Mouse (Mus musculus) v-Abl transformed pro-B cells (cell line): ENCODE data around the gene Tomm5.
"Not testable (repeated sequence)": the region's sequence is repeated elsewhere in the genome, so short reads cannot be mapped to it uniquely, and the experiment has no call there.

Experiments
- in situ Hi-C, 2 experiments: fragments of 400-800 bp; cut with MboI; formaldehyde crosslinking; loops; one replicate each; pipeline ENCODE4 v1.15.1; 2025; ENCODE audit not compliant: unreplicated experiment in 2 of 2

The Tomm5 gene

DNA sequence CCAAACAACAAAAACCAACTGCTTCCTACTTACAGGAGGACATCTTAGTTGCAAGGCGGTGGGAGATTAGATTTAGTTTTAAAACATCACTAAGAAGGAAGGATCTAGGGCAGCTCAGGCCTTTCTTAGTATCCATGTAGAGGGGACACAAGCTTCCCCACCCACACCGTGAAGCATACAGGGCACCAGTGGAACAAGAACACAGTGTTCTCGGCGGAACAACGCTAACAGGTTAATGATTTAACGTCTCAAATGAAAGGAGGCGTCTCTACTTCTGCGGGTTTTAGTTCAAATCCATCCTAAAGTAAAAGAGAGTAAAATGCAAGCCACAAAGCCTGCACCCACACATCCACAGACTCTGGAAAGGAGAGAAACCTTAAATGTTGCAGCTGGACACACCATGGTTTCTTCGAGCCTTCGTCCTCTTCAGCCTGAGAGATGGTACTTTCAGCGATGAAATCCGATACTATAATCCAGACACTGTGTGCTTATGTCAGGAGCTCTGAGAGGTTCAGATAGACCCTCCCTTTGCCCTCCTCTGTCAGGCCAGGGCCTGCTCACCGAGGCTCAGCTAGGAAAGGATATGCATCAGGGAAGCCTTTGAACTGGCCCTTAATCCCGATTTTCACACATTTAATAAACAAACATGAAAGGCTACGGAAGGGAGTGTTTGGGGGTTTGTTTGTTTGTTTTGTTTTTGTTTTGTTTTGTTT, 35.5 kb downstream of the Tomm5 start:
- in situ Hi-C loops, result no loop called here

DNA sequence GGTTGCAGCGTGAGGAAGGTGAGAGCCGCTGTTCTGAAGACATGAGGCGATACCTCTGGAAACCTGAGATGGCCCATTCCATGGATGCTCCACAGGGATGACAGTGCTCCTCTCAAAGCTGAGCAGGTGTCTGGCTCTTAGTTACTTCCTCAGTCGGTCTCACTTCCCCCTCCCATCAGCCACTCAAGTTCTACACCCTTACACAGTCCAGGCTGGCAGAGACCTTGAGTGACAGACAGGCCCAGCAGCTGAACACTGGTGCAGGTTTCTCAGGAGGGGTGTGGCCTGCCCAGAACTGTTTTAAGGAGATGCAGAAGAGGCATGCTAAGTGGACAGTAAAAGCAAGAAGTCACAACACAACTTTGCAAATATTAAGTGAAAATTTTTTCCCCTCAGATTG, 40.2 kb downstream of the Tomm5 start:
- in situ Hi-C loops, result no loop called here

GRCm38 (mm10) chr4:45066036-45066730, 41.7 kb downstream of the Tomm5 start:
- in situ Hi-C loops, result no loop called here

DNA sequence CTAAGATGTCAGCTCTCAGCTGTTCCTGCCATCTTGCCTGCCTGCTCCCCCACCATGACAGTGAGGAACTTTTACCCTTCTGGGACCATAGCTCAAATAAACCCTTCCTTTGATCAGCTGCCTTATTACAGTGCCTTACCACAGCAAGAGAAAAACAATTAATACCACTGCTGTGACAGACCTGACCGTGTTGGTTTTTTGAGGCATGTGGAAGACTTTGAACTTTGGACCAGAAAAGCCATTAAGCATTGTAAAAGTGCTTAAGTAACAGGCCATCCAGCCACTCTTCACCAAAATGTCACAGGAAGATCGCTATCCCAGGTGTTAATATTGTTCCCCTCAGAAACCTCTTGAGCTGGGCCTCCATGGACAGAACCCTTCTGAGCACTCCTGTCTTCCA, 43.3 kb downstream of the Tomm5 start:
- in situ Hi-C loops, result no loop called here

- in situ Hi-C loops, result not testable (repeated sequence)
Measured at GRCm38 (mm10) chr4:45063836-45064235, 44.1 kb downstream of the Tomm5 start.

DNA sequence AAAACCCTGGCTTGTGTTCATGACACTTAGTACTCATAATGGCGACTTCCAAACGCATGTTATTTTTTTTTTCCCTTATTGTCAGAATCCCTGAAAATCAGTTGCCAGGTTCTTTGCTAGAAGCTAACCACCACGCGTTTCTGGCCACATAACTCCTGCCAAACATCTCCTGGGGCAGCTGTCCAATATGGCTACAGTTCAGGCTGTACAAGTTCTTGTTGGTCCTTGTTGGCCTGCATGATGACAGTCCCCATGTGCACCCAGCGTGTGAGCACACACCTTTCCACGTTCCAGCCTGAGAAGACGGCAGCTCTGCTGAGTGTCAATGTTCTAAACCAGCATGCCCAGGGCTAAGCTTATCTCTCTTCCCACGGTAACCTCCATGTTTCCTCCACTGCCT, 52.5 kb downstream of the Tomm5 start:
- in situ Hi-C loops, result no loop called here
